8 mouse cellular contexts compared by ENCODE assay signal in the genomic region with DNA sequence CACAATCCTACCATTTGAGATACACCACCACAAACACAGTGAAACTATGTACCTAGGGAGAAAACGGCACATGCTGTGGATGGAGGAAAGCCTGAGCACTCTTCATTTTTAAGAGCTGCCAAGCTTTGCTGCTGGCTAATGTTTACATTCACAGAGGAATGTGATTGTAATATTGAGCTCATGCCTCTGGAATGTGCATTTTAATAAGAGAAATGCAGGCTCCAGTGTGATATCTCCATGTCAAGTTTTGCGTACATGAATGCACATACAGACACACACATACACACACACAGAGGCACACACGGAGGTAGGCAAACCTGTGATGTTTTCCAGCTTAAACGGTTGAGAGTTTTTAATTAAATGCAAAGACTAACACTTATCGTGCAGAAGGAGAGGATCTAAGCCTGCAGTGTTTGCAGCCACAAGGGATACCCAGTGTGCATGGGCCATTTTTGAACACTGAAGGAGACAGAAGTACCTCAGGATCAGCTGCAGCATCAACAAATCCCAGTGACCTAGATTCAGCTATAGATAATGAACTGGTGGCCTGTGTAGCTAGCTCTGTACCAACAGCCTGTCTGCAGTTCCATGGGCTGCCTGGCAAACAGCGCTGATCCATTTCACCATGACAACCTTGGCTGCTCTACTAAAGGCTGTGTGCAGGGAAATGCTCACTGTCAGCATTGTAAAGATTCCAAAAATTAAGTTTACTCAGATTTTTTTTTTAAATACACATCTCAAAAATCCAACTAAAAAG.
DNase-seq lines count a peak whose midpoint lies in the region; ATAC-seq lines count a peak whose summit lies in the region.

No protein-coding gene starts in this region.

- intact Hi-C loops in heart, postnatal 14 days (cut with DNase I), result no loop called here

- no peaks in the 10 kb centered on the region for H3K9me3 ChIP-seq in forebrain, embryonic 15.5 days
- no peaks in the 10 kb centered on the region for H3K9me3 ChIP-seq in heart, embryonic 11.5 days (replicated peaks; ENCODE audit: control insufficient read depth, low read length)

- no peaks in the 10 kb centered on the region for H3K36me3 ChIP-seq in forebrain, embryonic 15.5 days
- no peaks in the 10 kb centered on the region for H3K36me3 ChIP-seq in heart, embryonic 11.5 days (ENCODE audit: control insufficient read depth, insufficient read depth, low read length)

- H3K9ac ChIP-seq in forebrain, embryonic 15.5 days (replicated peaks), result no peak overlapping the region
- no peak overlapping the region for H3K9ac ChIP-seq in heart, embryonic 11.5 days (ENCODE audit: low read depth, low read length)

- H3K4me3 ChIP-seq in forebrain, embryonic 15.5 days, result no peak overlapping the region
- H3K4me3 ChIP-seq in heart, embryonic 11.5 days (ENCODE audit: low read depth, low read length), result no peak overlapping the region

- 24% methylated on average over 6 of the region's 6 CpGs for WGBS in forebrain, embryonic 15.5 days
- 63% methylated on average over 6 of the region's 6 CpGs for WGBS in heart, embryonic 11.5 days (ENCODE audit: insufficient replicate concordance)

- no peaks in the 10 kb centered on the region for H3K27me3 ChIP-seq in forebrain, embryonic 15.5 days
- no peaks in the 10 kb centered on the region for H3K27me3 ChIP-seq in heart, embryonic 11.5 days (ENCODE audit: control insufficient read depth, insufficient read depth, low read length)

- peak; percentile 97 for ATAC-seq in forebrain, embryonic 15.5 days (replicated peaks)
- ATAC-seq in heart, embryonic 11.5 days (replicated peaks; ENCODE audit: insufficient number of reproducible peaks, low FRiP score, low TSS enrichment), result no peak

- peak; percentile 56 for DNase-seq in heart, adult 11 months
- DNase-seq in heart, postnatal 14 days, result no peak
- peak; percentile 78 for DNase-seq in brain, adult 2 months (ENCODE audit: low read depth, low spot score)
- DNase-seq in layer of hippocampus, postnatal 36 days, result peak; percentile 42 to 45
- DNase-seq in retina, postnatal 1 day, result peak; percentile 81
- DNase-seq in adrenal gland, adult (ENCODE audit: inconsistent age in 2 of 2, low spot score in 1 of 2), result no peak

- no peak overlapping the region for H3K4me2 ChIP-seq in forebrain, embryonic 15.5 days (replicated peaks)
- H3K4me2 ChIP-seq in heart, embryonic 11.5 days, result no peak overlapping the region

- peak overlapping the region; percentile 44 for H3K27ac ChIP-seq in forebrain, embryonic 15.5 days (replicated peaks)
- no peak overlapping the region for H3K27ac ChIP-seq in heart, embryonic 11.5 days (ENCODE audit: low read depth, low read length)

- peaks cover 15% of the 10 kb centered on the region for H3K4me1 ChIP-seq in forebrain, embryonic 15.5 days
- H3K4me1 ChIP-seq in heart, embryonic 11.5 days (ENCODE audit: control insufficient read depth, insufficient read depth, low read length), result no peaks in the 10 kb centered on the region

Comparison
In these comparisons a context has a peak if more than half of its experiments do, and no peak if none do; other contexts are left out.
1. DNase-seq: peak in heart, adult 11 months (single experiment), brain, adult 2 months (single experiment), layer of hippocampus, postnatal 36 days (2 of 2) and retina, postnatal 1 day (single experiment); none in heart, postnatal 14 days (0 of 2) and adrenal gland, adult (0 of 2).